Mouse (Mus musculus) thymus, postnatal 10 days (tissue): Measurements from ENCODE around the gene Zwilch.

ENCODE experiments used
- DNase-seq, 2 experiments: peaks; one replicate each; pipeline ENCODE4 v3.0.0; 2021; ENCODE audit warnings: low spot score in 2 of 2

The Zwilch gene

GRCm38 (mm10) chr9:64105301-64105700 lies 67.6 kb downstream of the Zwilch start:
- DNase-seq = no peak

GRCm38 (mm10) chr9:64100442-64100841 lies 72.5 kb downstream of the Zwilch start:
- peak; percentile 59 to 85 for DNase-seq

- no peak for DNase-seq
These were observed 74.6 kb downstream of the Zwilch start for GRCm38 (mm10) chr9:64098282-64098681.

GRCm38 (mm10) chr9:64094083-64094482 lies 78.8 kb downstream of the Zwilch start:
- DNase-seq = no peak

- DNase-seq = no peak
These were observed 83.9 kb downstream of the Zwilch start for GRCm38 (mm10) chr9:64089004-64089403.

- DNase-seq = no peak
These were observed 84.6 kb downstream of the Zwilch start for GRCm38 (mm10) chr9:64088346-64088745.

DNA sequence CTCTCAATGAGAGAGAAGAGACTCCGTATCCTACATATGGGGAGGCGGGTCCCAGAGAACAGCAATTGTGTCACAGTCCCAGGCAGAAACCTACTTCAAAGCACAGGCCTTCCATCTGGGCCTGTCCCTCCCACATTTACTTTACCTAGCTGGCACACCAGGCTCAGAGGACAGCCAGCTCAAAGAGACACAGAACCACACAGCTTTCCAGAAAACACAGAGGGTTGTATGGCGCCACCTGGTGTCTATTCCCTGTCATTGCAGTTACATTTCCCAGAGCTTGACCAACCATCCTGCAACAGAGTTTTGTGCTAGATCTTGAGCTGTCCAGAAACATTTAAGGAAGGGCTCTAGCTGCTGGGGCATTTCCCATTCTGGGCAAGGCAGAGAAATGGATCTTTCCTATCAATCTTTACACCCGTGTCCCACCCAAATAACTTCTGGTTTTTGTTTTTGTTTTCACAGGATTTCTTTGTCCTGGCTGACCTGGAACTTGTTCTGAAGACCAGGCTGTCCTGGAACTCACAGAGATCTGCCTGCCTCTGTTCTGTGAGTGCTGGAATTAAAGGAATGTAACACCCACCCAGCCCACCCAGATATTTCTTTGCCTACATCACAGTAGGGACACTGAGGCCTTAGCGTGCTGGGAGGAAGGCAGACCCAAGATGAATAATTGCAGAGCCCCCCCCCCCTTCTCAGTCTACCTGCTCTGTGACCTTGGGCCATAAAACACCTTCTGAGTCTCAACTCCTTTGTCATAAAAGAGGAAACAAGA lies 85.3 kb downstream of the Zwilch start:
- peak; percentile 11 to 61 for DNase-seq
